Mouse (Mus musculus) liver, embryonic 14.5 days (tissue): Measurements from ENCODE around the gene Ddah1. TPM values are rescaled to one million over a fixed set of nuclear protein-coding genes. Genes with fewer than 3 reads are reported as not detected.

ENCODE experiments used
- ATAC-seq: fragments of 200-750 bp; cut with Nextera tagmentation; 2 replicates; pipeline ENCODE4 v1.8.0; 2017; ENCODE audit warnings: moderate number of reproducible peaks, mild to moderate bottlenecking, moderate library complexity; ENCODE audit not compliant: insufficient read depth
- DNase-seq, 3 experiments: peaks; one replicate each; pipeline ENCODE4 v3.0.0-alpha.2; 2012 to 2013; ENCODE audit warnings: low read depth in 3 of 3, low spot score in 3 of 3
- H3K27ac ChIP-seq: fragments of 300-500 bp; sonication (generic); 2 replicates; pipeline ENCODE4 v1.5.1; 2014; ENCODE audit warnings: moderate library complexity, mild to moderate bottlenecking, control low read depth, inconsistent platforms
- H3K27me3 ChIP-seq: fragments of 300-500 bp; sonication (generic); 2 replicates; pipeline ENCODE4 v1.6.1; 2014; ENCODE audit warnings: mild to moderate bottlenecking, low read length, moderate library complexity; ENCODE audit not compliant: control insufficient read depth, insufficient read depth
- H3K36me3 ChIP-seq: fragments of 300-500 bp; sonication (generic); replicated peaks from 2 replicates; pipeline ENCODE4 v1.6.1; 2014; ENCODE audit warnings: low read depth; ENCODE audit not compliant: control insufficient read depth, insufficient read depth
- H3K4me1 ChIP-seq, 2 experiments: fragments of 200-500 bp in 1 of 2; fragments of 300-500 bp in 1 of 2; sonication (generic) in 1 of 2; replicated peaks; 2 replicates each; pipeline ENCODE4 v1.6.1; 2012 to 2014; ENCODE audit warnings: antibody characterized with exemption in 1 of 2, inconsistent platforms in 1 of 2, low read length in 1 of 2; ENCODE audit not compliant: control insufficient read depth in 2 of 2, insufficient read depth in 2 of 2
- H3K4me2 ChIP-seq: fragments of 300-500 bp; sonication (generic); 2 replicates; pipeline ENCODE4 v1.6.1; 2014; ENCODE audit warnings: low read depth, mild to moderate bottlenecking, control low read depth, moderate library complexity
- H3K4me3 ChIP-seq, 2 experiments: fragments of 200-500 bp in 1 of 2; fragments of 300-500 bp in 1 of 2; sonication (generic) in 1 of 2; 2 replicates each; pipeline ENCODE4 v1.5.1; 2012 to 2014; ENCODE audit warnings: low read depth in 2 of 2, low read length in 2 of 2, mild to moderate bottlenecking in 2 of 2, control low read depth in 1 of 2, inconsistent platforms in 1 of 2, moderate library complexity in 1 of 2; ENCODE audit not compliant: insufficient read depth in 1 of 2
- H3K9ac ChIP-seq: fragments of 300-500 bp; sonication (generic); replicated peaks from 2 replicates; pipeline ENCODE4 v1.6.1; 2014; ENCODE audit warnings: mild to moderate bottlenecking, control low read depth, moderate library complexity
- H3K9me3 ChIP-seq: fragments of 300-500 bp; sonication (generic); 2 replicates; pipeline ENCODE4 v1.6.1; 2016; ENCODE audit warnings: low read length, mixed read lengths; ENCODE audit not compliant: control insufficient read depth
- CTCF ChIP-seq: IDR thresholded peaks from 2 replicates; pipeline ENCODE4 v1.5.1; 2016; ENCODE audit warnings: antibody characterized with exemption, low read depth, control low read depth
- EP300 ChIP-seq: IDR thresholded peaks from 2 replicates; pipeline ENCODE4 v1.6.1; 2016; ENCODE audit warnings: antibody characterized with exemption, low read depth
- WGBS: fragments of 180-500 bp; shearing (Covaris S2); extraction: QIAGEN DNeasy Blood & Tissue Kit; methylation state at CpG from one replicate; pipeline ENCODE4 v1.1.7; 2014; ENCODE audit not compliant: insufficient replicate concordance; 5-methylcytosine and 5-hydroxymethylcytosine counted together
- polyA plus RNA-seq, 2 experiments: library from polyadenylated mRNA; depleted of rRNA in 1 of 2; stranded (reverse) in 1 of 2; unstranded in 1 of 2; fragments of >200 nt; fragmentation: Nextera tagmentation in 1 of 2; extraction: Ambion mirVana in 1 of 2; gene quantifications; 2 replicates each; pipeline versions ENCODE4 v1.2.1 to v1.2.3; 2012 to 2014

Gene Ddah1
- polyA plus RNA-seq, 2 experiments: 15.6 to 32.1 TPM

DNA sequence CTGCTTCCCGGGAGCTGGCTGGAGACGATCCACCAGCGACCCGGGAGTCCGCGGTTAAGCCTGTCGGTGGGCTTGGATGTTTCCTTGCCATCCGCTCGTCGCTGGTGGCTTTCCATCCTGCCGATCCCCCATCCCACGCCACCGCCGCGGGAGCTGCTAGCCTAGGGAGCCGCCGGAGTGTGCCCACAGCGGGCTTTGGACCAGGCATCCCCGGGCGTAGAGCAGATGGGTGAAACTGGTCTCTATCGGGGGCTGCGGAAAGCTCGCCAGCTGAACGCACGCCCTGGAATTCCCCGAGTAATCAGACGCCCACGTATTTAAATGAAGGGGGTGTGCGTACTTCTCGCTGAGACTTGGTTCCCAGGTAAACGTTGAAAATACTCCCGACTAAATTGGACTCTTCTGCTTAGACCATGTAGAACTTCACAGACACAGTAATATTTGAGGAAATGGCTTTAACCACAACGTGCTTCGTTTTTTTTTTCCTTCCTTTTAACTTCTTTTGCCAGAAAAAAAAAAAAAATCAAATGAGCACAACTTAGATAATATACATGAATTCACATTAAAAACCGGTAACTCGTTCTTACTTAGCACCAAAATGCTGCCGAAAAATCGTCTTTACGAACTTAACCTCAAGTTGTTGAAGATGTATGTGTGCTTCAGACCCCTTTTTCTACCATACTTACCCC, 166.3 kb downstream of the Ddah1 start:
- peak overlapping the region; percentile 85 for H3K4me2 ChIP-seq
- H3K9ac ChIP-seq: peak overlapping the region; percentile 86
- H3K27me3 ChIP-seq: no peaks in the 10 kb centered on the region
- TF ChIP-seq EP300 (no peak), CTCF (no peak)
- peak overlapping the region; percentile 76 to 91 for H3K4me3 ChIP-seq
- no peaks in the 10 kb centered on the region; the same call in none of the 2 replicates for H3K36me3 ChIP-seq
- DNase-seq: peak; percentile 49 to 77 (median 50)
- 2% methylated on average over 39 of the region's 39 CpGs for WGBS
- H3K27ac ChIP-seq: peak overlapping the region; percentile 80
- peak; percentile 6; the same call in 1 of the 2 replicates for ATAC-seq
- no peaks in the 10 kb centered on the region for H3K9me3 ChIP-seq
- peaks cover 17 to 21% of the 10 kb centered on the region in 2 experiments for H3K4me1 ChIP-seq

DNA sequence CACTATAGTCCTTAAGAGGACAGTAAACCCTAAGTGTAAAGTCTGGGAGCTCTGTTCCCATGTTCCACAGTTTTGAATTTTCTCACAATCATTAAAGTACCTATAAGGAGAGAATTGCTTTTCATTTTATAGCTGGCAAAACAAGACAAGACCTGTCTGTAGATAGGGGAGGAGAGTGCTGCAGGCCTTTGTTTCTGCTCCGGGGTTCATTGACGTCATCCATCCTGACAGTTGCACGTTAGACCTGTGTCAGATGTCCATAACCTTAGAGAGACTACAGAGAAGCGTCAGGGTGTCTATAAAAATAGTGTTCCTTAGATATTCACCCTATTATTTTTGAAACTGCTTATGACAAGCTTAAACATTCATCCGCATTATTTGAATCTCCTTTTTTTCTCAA, 167.0 kb downstream of the Ddah1 start:
- WGBS: 59% methylated on average over 5 of the region's 5 CpGs
- Histone ChIP-seq H3K36me3 (no peaks in the 10 kb centered on the region; the same call in none of the 2 replicates), H3K9me3 (no peaks in the 10 kb centered on the region), H3K27me3 (no peaks in the 10 kb centered on the region), H3K4me3 (peak overlapping the region; percentile 76 to 91; a peak in 3 of 4 replicates), H3K4me2 (peak overlapping the region; percentile 85), H3K27ac (no peak overlapping the region), H3K4me1 (peaks cover 17 to 21% of the 10 kb centered on the region in 2 experiments), H3K9ac (peak overlapping the region; percentile 86)
- DNase-seq (no peak), ATAC-seq (no peak)
- no peak for TF ChIP-seq CTCF
- TF ChIP-seq EP300: no peak

GRCm38 (mm10) chr3:145929525-145930400, 171.3 kb downstream of the Ddah1 start:
- Histone ChIP-seq H3K9ac (no peak overlapping the region), H3K9me3 (no peaks in the 10 kb centered on the region), H3K36me3 (peaks cover 2% of the 10 kb centered on the region), H3K27me3 (no peaks in the 10 kb centered on the region), H3K4me3 (no peak overlapping the region), H3K4me2 (no peak overlapping the region), H3K27ac (no peak overlapping the region), H3K4me1 (peaks cover 7 to 9% of the 10 kb centered on the region in 2 experiments)
- DNase-seq (no peak), ATAC-seq (no peak)
- no peak for TF ChIP-seq CTCF
- TF ChIP-seq EP300: no peak
- 69% methylated on average over 7 of the region's 7 CpGs for WGBS

DNA sequence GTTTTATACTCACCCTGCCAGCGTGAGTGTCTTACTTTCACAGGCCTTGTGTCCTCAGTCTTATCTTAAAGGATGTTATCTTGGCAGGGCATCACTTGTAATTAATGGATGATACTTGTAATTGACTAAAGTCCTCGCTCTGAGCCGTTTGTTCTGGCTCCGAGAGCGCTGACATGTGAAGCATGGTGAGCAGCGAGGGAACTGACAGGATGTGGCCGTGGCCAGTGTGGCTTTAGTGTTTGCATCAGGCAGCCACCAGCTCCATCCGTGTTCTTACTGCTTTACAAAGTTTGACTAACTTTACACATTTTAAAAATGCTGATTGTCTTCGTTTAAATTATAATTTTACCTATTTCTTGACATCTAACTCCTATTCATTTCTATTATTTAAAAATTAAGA, 175.4 kb downstream of the Ddah1 start:
- Histone ChIP-seq H3K27ac (no peak overlapping the region), H3K4me3 (no peak overlapping the region), H3K9ac (no peak overlapping the region), H3K9me3 (no peaks in the 10 kb centered on the region), H3K4me1 (peaks cover 2% of the 10 kb centered on the region in 2 experiments), H3K4me2 (no peak overlapping the region), H3K27me3 (no peaks in the 10 kb centered on the region), H3K36me3 (peaks cover 2% of the 10 kb centered on the region)
- DNase-seq (no peak), ATAC-seq (no peak)
- TF ChIP-seq CTCF (no peak), EP300 (no peak)
- WGBS: 49% methylated on average over 9 of the region's 9 CpGs
